Mouse (Mus musculus): ENCODE measurements around the gene Mycbpap.

The Mycbpap gene

GRCm38 (mm10) chr11:94477651-94478050 lies 43.9 kb downstream of the Mycbpap start:
- DNase-seq (ENCODE audit: low spot score) = no peak

DNA sequence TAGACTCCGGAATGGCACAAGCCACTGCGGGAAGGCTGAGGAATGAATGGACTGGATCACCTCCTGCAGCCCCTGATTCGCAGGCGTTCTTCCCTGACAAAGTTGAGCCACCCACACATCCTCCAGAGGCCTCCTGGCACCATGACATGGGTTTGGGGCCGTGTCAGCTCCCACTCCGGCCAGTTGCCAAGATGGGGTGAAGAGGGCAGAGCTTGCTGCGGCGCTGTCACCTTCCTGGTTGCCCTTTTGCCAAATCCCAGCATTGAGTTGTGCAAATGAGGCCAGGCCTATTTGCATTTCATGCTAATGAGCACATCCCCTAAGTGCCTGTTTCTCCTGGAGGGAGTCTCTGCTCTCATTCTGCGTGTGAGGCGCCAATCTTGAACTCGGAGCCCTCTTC lies 45.8 kb downstream of the Mycbpap start:
- DNase-seq (ENCODE audit: low spot score) = no peak

DNA sequence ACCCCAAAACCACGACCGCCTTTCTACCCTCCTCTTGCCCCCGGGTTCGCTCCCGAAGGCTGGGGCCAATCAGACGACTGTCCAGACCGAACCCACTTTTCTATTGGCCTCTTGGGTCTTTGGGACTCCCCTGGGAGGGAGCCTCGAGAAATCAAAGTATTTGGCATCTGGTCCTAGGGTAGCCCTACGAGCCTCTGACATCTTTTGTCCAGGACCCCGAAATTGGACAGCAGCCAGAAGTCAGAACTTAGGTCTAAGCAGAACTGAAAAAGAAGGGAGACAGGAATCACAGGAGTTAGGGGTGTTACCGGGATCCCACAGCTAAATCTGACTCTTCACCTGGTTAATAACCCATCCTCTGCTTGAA lies 47.0 kb downstream of the Mycbpap start:
- no peak for DNase-seq (ENCODE audit: low spot score)

DNA sequence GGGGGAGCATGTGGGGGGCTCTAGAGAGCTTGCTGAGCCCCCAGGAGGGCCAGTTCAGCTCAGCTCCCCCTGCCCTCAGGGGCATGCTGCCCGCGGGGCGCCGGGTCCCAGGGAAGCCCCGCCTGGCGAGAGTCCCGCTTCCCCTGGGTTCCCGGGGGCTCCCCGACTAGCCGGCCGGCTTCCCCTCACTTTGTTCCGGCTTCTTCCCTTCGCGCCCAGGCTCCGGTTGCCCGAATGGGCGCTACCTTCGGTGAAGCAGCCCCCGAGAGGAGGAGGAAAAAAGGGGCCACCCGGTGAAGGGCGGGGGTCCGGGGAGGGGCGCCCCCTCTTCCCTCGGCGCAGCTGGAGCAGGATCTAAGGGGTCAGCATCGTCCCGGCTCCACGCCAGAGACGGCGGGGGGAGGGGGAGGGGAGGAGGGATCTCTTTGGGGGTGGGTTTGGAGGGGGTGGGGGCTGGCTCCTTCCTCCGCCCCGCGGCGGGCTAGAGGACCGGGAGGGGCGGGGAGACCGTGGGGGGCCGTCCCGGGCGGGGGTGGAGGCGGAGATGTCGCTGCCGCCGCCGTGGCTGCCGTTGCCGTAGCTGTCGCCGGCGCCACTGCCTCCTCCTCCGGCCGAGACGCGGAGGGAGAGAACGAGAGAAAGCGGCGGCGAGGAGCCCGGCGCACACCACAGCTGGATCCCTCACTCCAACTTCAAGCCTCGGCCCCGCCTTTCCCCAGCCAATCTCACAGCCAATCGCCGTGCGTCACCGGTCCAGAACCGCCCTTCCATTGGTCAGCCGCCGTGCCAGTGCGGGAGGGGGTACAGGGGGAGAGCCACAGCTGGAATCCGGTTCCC lies 47.6 kb downstream of the Mycbpap start, which contains the start of gene Cacna1g:
Gene Cacna1g (minus strand): TSS at position 492 of the 837 bp plus-strand sequence.
- DNase-seq (ENCODE audit: low spot score) = peak; percentile 81

GRCm38 (mm10) chr11:94472916-94473706 lies 48.4 kb downstream of the Mycbpap start:
- DNase-seq (ENCODE audit: low spot score) = no peak

GRCm38 (mm10) chr11:94472585-94472915 lies 49.0 kb downstream of the Mycbpap start:
- DNase-seq (ENCODE audit: low spot score) = no peak

- no peak for DNase-seq (ENCODE audit: low spot score)
These were observed 49.6 kb downstream of the Mycbpap start for GRCm38 (mm10) chr11:94471740-94472584.

DNA sequence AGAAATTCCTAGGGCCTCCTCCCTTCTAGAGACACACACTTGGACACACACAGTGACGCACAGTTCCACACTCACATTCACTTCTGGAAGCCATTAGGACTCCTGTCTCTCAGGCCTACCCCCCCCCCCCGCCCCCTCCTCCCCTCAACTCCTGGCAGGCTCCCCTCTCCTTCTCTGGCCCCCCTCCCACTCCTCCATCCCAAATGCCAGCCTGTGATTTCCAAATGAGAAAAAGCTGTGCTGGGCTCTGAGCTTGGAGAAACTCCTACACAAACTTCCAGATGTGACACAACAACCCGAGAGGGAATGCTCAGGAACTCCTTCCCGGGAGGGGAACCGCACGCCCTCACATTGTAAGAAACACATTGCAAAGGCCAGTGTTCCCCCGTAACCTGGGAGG lies 51.2 kb downstream of the Mycbpap start:
- DNase-seq (ENCODE audit: low spot score) = no peak

DNA sequence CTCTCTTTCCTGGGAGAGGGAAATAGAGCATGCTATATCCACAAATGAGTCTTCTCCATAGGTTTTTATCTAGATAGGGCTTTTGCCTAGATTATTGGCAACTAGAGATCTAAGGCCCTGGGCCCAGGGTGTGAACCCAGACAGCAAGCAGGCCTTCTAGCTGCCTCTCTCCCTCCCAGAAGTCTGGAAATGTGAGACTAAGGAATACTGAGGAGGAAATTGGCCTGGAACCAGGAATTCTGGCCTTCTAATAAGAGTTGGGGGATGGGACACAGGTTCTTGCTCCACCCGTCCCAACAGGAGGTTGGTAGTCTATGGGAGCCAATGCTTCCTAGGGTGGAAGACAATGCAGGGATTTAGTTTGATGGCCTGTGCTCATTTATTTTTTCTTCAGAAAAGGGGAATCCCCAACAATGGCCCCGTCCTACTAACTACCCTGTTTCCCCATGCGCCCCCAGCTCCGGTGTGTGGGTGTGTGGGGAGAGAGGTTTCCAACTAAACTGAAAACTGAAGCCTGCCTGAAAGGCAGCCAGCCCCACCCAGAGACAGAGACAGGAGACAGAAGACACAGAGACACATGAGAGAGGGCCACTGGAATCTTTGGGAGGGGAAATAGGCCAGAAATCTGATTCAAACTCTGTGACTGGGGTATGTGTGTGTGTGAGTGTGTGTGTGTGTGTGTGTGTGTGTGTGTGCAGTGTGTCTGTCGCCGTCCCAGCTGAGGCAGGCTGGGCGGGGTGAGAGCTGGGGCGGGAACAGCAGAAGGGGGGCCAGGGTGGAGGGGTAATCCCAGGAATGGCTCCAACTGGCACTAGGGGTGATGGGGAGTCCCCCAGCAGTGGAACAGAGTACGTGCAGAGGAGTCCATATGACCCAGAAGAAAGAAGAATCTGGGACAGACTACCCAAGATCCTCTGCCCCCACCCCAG lies 52.1 kb downstream of the Mycbpap start:
- no peak for DNase-seq (ENCODE audit: low spot score)

- DNase-seq (ENCODE audit: low spot score) = no peak
These were observed 52.9 kb downstream of the Mycbpap start for GRCm38 (mm10) chr11:94468582-94469064.

GRCm38 (mm10) chr11:94466333-94466855 lies 55.1 kb downstream of the Mycbpap start:
- no peak for DNase-seq (ENCODE audit: low spot score)

DNA sequence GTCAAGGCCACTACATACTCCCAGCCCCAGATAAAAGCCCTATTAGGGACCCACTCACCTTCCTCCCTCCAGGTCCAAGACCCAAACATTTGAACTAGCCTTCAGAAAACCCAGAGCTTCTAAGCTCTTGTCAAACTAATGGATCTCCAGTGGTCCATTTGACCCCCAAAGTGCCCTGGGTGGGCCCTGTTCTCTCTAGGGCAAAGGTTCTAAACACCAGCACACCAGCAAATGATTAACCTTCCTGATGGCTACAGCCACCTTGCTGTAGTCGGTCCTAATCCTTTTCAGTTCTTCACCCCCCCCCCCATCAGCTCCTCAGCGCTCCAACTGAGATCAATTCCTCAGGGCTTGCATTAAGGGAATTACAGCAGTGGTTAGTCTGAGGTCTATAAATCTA lies 57.4 kb downstream of the Mycbpap start:
- no peak for DNase-seq (ENCODE audit: low spot score)

- no peak for DNase-seq (ENCODE audit: low spot score)
These were observed 59.7 kb downstream of the Mycbpap start for GRCm38 (mm10) chr11:94461856-94462255.

GRCm38 (mm10) chr11:94457001-94457400 lies 64.5 kb downstream of the Mycbpap start:
- DNase-seq (ENCODE audit: low spot score) = no peak

DNA sequence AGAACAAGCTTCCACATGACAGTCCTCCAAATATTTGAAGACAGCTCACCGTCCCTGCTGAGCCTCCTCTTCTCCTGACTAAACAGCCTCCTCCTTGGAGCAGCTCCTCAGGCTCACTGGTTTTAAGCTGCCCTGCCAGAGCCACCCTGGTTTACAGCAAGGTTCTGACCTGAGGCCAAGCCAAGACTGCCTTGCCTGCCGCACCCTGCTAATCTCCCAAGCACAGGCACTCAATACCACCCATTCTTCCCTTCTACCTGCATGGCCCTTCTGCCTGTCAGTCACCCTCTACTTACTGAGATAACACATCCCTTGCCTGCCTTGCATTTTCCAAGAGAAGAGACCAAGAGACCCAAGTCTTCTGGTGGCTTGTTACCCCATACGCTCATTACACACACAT lies 65.2 kb downstream of the Mycbpap start:
- DNase-seq (ENCODE audit: low spot score) = no peak

DNA sequence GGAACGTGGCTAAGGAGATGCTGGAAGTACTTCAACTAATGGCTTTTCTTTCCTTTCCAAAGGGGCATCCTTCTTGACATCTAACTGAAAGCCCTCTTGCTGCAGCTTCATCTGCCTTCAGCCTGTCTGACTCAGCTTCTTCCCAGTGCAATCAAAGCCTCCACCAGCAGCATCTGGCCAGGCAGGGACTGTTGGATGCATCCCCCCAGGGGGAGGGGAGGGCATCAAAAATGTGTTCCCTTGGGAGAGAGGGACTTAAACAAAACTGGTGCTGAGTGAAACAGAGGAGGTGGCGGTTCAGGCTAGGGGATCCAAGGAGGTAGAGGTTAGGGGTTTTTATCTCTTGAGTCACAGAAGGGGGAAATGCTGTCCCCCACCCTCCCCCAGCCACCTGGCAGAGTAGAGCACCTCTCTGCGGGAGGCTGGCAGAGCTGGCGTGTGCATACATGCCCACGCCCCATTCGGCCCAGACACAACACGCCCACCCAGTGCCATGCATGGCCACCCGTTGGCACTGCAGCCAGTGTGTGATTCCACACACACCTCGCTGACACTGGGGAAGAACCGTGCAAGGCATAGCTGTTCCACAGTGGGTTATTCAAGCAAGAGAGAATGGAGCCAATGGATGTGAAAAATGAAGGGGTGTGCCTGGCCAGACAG lies 66.3 kb downstream of the Mycbpap start:
- no peak for DNase-seq (ENCODE audit: low spot score)

- no peak for DNase-seq (ENCODE audit: low spot score)
These were observed 66.8 kb downstream of the Mycbpap start for GRCm38 (mm10) chr11:94454756-94455155.

Measured in testis, postnatal 14 days (tissue).